Mouse (Mus musculus): ENCODE measurements at regions not wholly inside any gene's neighbourhood (a gene's known extent, or its start where the extent isn't known, plus 50 kb on each side); places are given as distances from the start of the nearest gene placed in this dataset.

GRCm38 (mm10) chr3:34219741-34220310 lies 138.7 kb upstream of the Dnajc19 start:
- no peak for TF ChIP-seq CTCF (IDR thresholded peaks at IDR 0.05; ENCODE audit: low read depth)
- no peak for TF ChIP-seq EP300 (optimal IDR thresholded peaks at IDR 0.05)

GRCm38 (mm10) chr3:34219096-34219495 lies 138.0 kb upstream of the Dnajc19 start:
- DNase-seq (ENCODE audit: low spot score), result no peak
- H3K27me3 ChIP-seq (ENCODE audit: control insufficient read depth, insufficient read depth, low read length), result no peaks in the 10 kb centered on the region
- no peaks in the 10 kb centered on the region for H3K9me3 ChIP-seq (ENCODE audit: control insufficient read depth, low read length)
- no peak overlapping the region for H3K9ac ChIP-seq (ENCODE audit: low read length)
- no peaks in the 10 kb centered on the region for H3K36me3 ChIP-seq (ENCODE audit: control insufficient read depth, insufficient read depth, low read length)
- no peak overlapping the region for H3K27ac ChIP-seq (replicated peaks)
- TF ChIP-seq CTCF (IDR thresholded peaks at IDR 0.05; ENCODE audit: low read depth) (no peak), EP300 (optimal IDR thresholded peaks at IDR 0.05) (no peak)
- ATAC-seq (ENCODE audit: low FRiP score, low TSS enrichment), result no peak
- WGBS, result 77% methylated on average over 2 of the region's 2 CpGs
- no peak overlapping the region for H3K4me3 ChIP-seq (ENCODE audit: low read depth, low read length)
- no peak overlapping the region for H3K4me2 ChIP-seq (replicated peaks; ENCODE audit: low read depth)
- H3K4me1 ChIP-seq (replicated peaks; ENCODE audit: control insufficient read depth, insufficient read depth), result no peaks in the 10 kb centered on the region

More at GRCm38 (mm10) chr3:34219741-34220310, 138.7 kb upstream of the Dnajc19 start:
- Histone ChIP-seq H3K4me1 (replicated peaks; ENCODE audit: control insufficient read depth, insufficient read depth) (no peaks in the 10 kb centered on the region), H3K4me3 (ENCODE audit: low read depth, low read length) (no peak overlapping the region), H3K36me3 (ENCODE audit: control insufficient read depth, insufficient read depth, low read length) (no peaks in the 10 kb centered on the region), H3K9me3 (ENCODE audit: control insufficient read depth, low read length) (no peaks in the 10 kb centered on the region), H3K27me3 (ENCODE audit: control insufficient read depth, insufficient read depth, low read length) (no peaks in the 10 kb centered on the region), H3K9ac (ENCODE audit: low read length) (no peak overlapping the region), H3K4me2 (replicated peaks; ENCODE audit: low read depth) (no peak overlapping the region), H3K27ac (replicated peaks) (no peak overlapping the region)
- 85% methylated on average over 10 of the region's 10 CpGs for WGBS
- DNase-seq (ENCODE audit: low spot score) (no peak), ATAC-seq (ENCODE audit: low FRiP score, low TSS enrichment) (no peak)

GRCm38 (mm10) chr3:34217911-34218310 lies 136.8 kb upstream of the Dnajc19 start:
- WGBS, result 61% methylated on average over 4 of the region's 4 CpGs

GRCm38 (mm10) chr3:34214233-34214632 lies 133.1 kb upstream of the Dnajc19 start:
- TF ChIP-seq CTCF (IDR thresholded peaks at IDR 0.05; ENCODE audit: low read depth), result no peak
- TF ChIP-seq EP300 (optimal IDR thresholded peaks at IDR 0.05), result no peak
- no peak overlapping the region for H3K9ac ChIP-seq (ENCODE audit: low read length)

More at GRCm38 (mm10) chr3:34217911-34218310, 136.8 kb upstream of the Dnajc19 start:
- Histone ChIP-seq H3K27ac (replicated peaks) (no peak overlapping the region), H3K9ac (ENCODE audit: low read length) (no peak overlapping the region), H3K36me3 (ENCODE audit: control insufficient read depth, insufficient read depth, low read length) (no peaks in the 10 kb centered on the region), H3K4me1 (replicated peaks; ENCODE audit: control insufficient read depth, insufficient read depth) (no peaks in the 10 kb centered on the region), H3K4me2 (replicated peaks; ENCODE audit: low read depth) (no peak overlapping the region), H3K27me3 (ENCODE audit: control insufficient read depth, insufficient read depth, low read length) (no peaks in the 10 kb centered on the region), H3K9me3 (ENCODE audit: control insufficient read depth, low read length) (no peaks in the 10 kb centered on the region), H3K4me3 (ENCODE audit: low read depth, low read length) (no peak overlapping the region)
- ATAC-seq (ENCODE audit: low FRiP score, low TSS enrichment) (no peak), DNase-seq (ENCODE audit: low spot score) (no peak)
- TF ChIP-seq EP300 (optimal IDR thresholded peaks at IDR 0.05) (no peak), CTCF (IDR thresholded peaks at IDR 0.05; ENCODE audit: low read depth) (no peak)

GRCm38 (mm10) chr3:34206454-34206853 lies 125.3 kb upstream of the Dnajc19 start:
- Histone ChIP-seq H3K9me3 (ENCODE audit: control insufficient read depth, low read length) (no peaks in the 10 kb centered on the region), H3K4me2 (replicated peaks; ENCODE audit: low read depth) (no peak overlapping the region), H3K36me3 (ENCODE audit: control insufficient read depth, insufficient read depth, low read length) (no peaks in the 10 kb centered on the region), H3K27ac (replicated peaks) (no peak overlapping the region), H3K4me3 (ENCODE audit: low read depth, low read length) (no peak overlapping the region), H3K4me1 (replicated peaks; ENCODE audit: control insufficient read depth, insufficient read depth) (no peaks in the 10 kb centered on the region), H3K27me3 (ENCODE audit: control insufficient read depth, insufficient read depth, low read length) (no peaks in the 10 kb centered on the region), H3K9ac (ENCODE audit: low read length) (no peak overlapping the region)
- DNase-seq (ENCODE audit: low spot score) (no peak), ATAC-seq (ENCODE audit: low FRiP score, low TSS enrichment) (no peak)
- TF ChIP-seq CTCF (IDR thresholded peaks at IDR 0.05; ENCODE audit: low read depth) (no peak), EP300 (optimal IDR thresholded peaks at IDR 0.05) (no peak)
- WGBS, result 84% methylated on average over 3 of the region's 3 CpGs

More at GRCm38 (mm10) chr3:34214233-34214632, 133.1 kb upstream of the Dnajc19 start:
- Histone ChIP-seq H3K36me3 (ENCODE audit: control insufficient read depth, insufficient read depth, low read length) (no peaks in the 10 kb centered on the region), H3K27ac (replicated peaks) (no peak overlapping the region), H3K27me3 (ENCODE audit: control insufficient read depth, insufficient read depth, low read length) (no peaks in the 10 kb centered on the region), H3K9me3 (ENCODE audit: control insufficient read depth, low read length) (no peaks in the 10 kb centered on the region), H3K4me1 (replicated peaks; ENCODE audit: control insufficient read depth, insufficient read depth) (no peaks in the 10 kb centered on the region), H3K4me2 (replicated peaks; ENCODE audit: low read depth) (no peak overlapping the region), H3K4me3 (ENCODE audit: low read depth, low read length) (no peak overlapping the region)
- no peak for ATAC-seq (ENCODE audit: low FRiP score, low TSS enrichment)
- DNase-seq (ENCODE audit: low spot score), result no peak
- WGBS, result 78% methylated on average over 6 of the region's 6 CpGs

GRCm38 (mm10) chr3:34198228-34198627 lies 117.1 kb upstream of the Dnajc19 start:
- H3K4me3 ChIP-seq (ENCODE audit: low read depth, low read length), result no peak overlapping the region
- no peaks in the 10 kb centered on the region for H3K36me3 ChIP-seq (ENCODE audit: control insufficient read depth, insufficient read depth, low read length)
- no peaks in the 10 kb centered on the region for H3K9me3 ChIP-seq (ENCODE audit: control insufficient read depth, low read length)
- no peaks in the 10 kb centered on the region for H3K27me3 ChIP-seq (ENCODE audit: control insufficient read depth, insufficient read depth, low read length)
- WGBS, result 32% methylated on average over 8 of the region's 8 CpGs
- DNase-seq (ENCODE audit: low spot score) (peak; percentile 53), ATAC-seq (ENCODE audit: low FRiP score, low TSS enrichment) (peak; percentile 51; the same call in 1 of the 2 replicates)
- no peak overlapping the region for H3K27ac ChIP-seq (replicated peaks)
- TF ChIP-seq EP300 (optimal IDR thresholded peaks at IDR 0.05) (no peak), CTCF (IDR thresholded peaks at IDR 0.05; ENCODE audit: low read depth) (peak; percentile 63)
- H3K4me2 ChIP-seq (replicated peaks; ENCODE audit: low read depth), result no peak overlapping the region
- no peak overlapping the region for H3K9ac ChIP-seq (ENCODE audit: low read length)
- H3K4me1 ChIP-seq (replicated peaks; ENCODE audit: control insufficient read depth, insufficient read depth), result no peaks in the 10 kb centered on the region

All from stomach, postnatal 0 days (tissue).